Mouse (Mus musculus): ENCODE data around the gene Mtif3. TPM values are rescaled to one million over a fixed set of nuclear protein-coding genes. Genes with fewer than 3 reads are reported as not detected.
"Not testable (repeated sequence)": the region's sequence is repeated elsewhere in the genome, so short reads cannot be mapped to it uniquely, and the experiment has no call there.

Gene Mtif3
- total RNA-seq, 1 experiment = 17.9 TPM

DNA sequence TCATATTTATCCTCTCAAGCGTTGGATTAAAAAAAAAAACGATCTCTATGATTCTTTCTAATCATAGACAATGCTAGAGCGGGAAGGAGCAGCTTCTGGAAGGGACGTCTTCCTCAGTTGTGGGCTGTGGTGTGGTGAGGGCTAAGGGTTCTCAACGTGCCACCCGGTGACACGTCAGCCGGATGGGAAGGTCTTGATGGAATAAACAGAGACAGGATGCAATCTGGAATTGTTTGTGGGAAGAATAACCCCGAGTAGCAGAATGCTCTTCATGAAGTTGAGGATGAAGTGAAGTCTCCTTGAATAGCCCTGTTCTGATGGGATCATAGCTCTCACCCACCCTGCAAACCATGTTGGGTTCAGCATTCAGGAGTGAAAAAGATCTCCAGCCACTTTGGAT is 16.9 kb downstream of the Mtif3 start:
- Histone ChIP-seq H3K27ac (ENCODE audit: insufficient read depth, low read depth, low read length, poor library complexity, severe bottlenecking) (no peak overlapping the region), H3K9ac (ENCODE audit: insufficient read depth, low read depth, low read length, poor library complexity, severe bottlenecking) (no peak overlapping the region), H3K4me1 (ENCODE audit: control insufficient read depth in 2 of 2, insufficient read depth in 2 of 2, low read length in 2 of 2, poor library complexity in 1 of 2) (peaks cover 0 to 7% of the 10 kb centered on the region in 2 experiments; a peak in 2 of 4 replicates), H3K9me3 (ENCODE audit: control insufficient read depth, insufficient read depth, low read depth, low read length) (no peaks in the 10 kb centered on the region), H3K36me3 (ENCODE audit: control insufficient read depth, insufficient read depth, low read length, poor library complexity, severe bottlenecking) (peaks cover 16% of the 10 kb centered on the region), H3K4me3 (ENCODE audit: insufficient read depth in 1 of 2, low read depth in 1 of 2, low read length in 2 of 2, poor library complexity in 1 of 2, severe bottlenecking in 1 of 2) (no peak overlapping the region)
- in situ Hi-C loops (cut with MboI; ENCODE audit: low sequenced_read_pairs in 2 of 2, unreplicated experiment in 2 of 2) = no loop called here
- DNase-seq (ENCODE audit: low read depth, low spot score) = no peak
- no peak for TF ChIP-seq ZC3H11A (IDR thresholded peaks at IDR 0.05; ENCODE audit: borderline replicate concordance, low read depth, low read length)
- no peak for TF ChIP-seq CHD2 (IDR thresholded peaks at IDR 0.05; ENCODE audit: low read depth, low read length)
- TF ChIP-seq HCFC1 (IDR thresholded peaks at IDR 0.05; ENCODE audit: borderline replicate concordance, insufficient read depth, low read length) = no peak
- TF ChIP-seq MAFK (IDR thresholded peaks at IDR 0.05; ENCODE audit: insufficient read depth, low read depth, low read length) = no peak
- TF ChIP-seq ZNF384 (IDR thresholded peaks at IDR 0.05; ENCODE audit: low read depth, low read length) = no peak

DNA sequence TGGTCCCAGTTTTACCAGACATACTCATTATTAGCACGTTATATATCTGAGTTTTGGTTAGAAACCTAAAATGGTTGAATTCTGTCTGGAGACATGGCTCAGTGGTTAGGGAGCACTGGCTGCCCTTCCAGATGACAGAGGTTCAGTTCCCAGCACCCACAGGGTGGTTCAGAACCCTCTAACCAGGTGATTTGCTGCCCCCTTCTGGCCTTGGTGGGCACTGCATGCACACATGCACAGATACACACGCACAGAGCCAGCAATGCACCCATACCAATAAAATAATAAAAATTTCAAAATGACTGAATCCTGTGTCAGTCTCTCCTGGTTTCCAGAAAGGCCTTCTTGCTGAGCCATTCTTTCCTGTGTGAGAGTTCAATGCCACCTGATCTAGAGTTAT is 19.0 kb downstream of the Mtif3 start:
- TF ChIP-seq HCFC1 (IDR thresholded peaks at IDR 0.05; ENCODE audit: borderline replicate concordance, insufficient read depth, low read length) = no peak
- no peak for TF ChIP-seq MAFK (IDR thresholded peaks at IDR 0.05; ENCODE audit: insufficient read depth, low read depth, low read length)
- TF ChIP-seq ZNF384 (IDR thresholded peaks at IDR 0.05; ENCODE audit: low read depth, low read length) = no peak
- TF ChIP-seq ZC3H11A (IDR thresholded peaks at IDR 0.05; ENCODE audit: borderline replicate concordance, low read depth, low read length) = no peak
- no peak for TF ChIP-seq CHD2 (IDR thresholded peaks at IDR 0.05; ENCODE audit: low read depth, low read length)
- Histone ChIP-seq H3K9ac (ENCODE audit: insufficient read depth, low read depth, low read length, poor library complexity, severe bottlenecking) (no peak overlapping the region), H3K9me3 (ENCODE audit: control insufficient read depth, insufficient read depth, low read depth, low read length) (no peaks in the 10 kb centered on the region), H3K36me3 (ENCODE audit: control insufficient read depth, insufficient read depth, low read length, poor library complexity, severe bottlenecking) (no peaks in the 10 kb centered on the region), H3K4me3 (ENCODE audit: insufficient read depth in 1 of 2, low read depth in 1 of 2, low read length in 2 of 2, poor library complexity in 1 of 2, severe bottlenecking in 1 of 2) (no peak overlapping the region), H3K27ac (ENCODE audit: insufficient read depth, low read depth, low read length, poor library complexity, severe bottlenecking) (no peak overlapping the region), H3K4me1 (ENCODE audit: control insufficient read depth in 2 of 2, insufficient read depth in 2 of 2, low read length in 2 of 2, poor library complexity in 1 of 2) (peaks cover 0 to 3% of the 10 kb centered on the region in 2 experiments; a peak in 1 of 4 replicates)
- no peak for DNase-seq (ENCODE audit: low read depth, low spot score)
- in situ Hi-C loops (cut with MboI; ENCODE audit: low sequenced_read_pairs in 2 of 2, unreplicated experiment in 2 of 2) = no loop called here

GRCm38 (mm10) chr5:146942965-146943364 is 20.6 kb downstream of the Mtif3 start:
- Histone ChIP-seq H3K36me3 (ENCODE audit: control insufficient read depth, insufficient read depth, low read length, poor library complexity, severe bottlenecking) (no peaks in the 10 kb centered on the region), H3K4me3 (ENCODE audit: insufficient read depth in 1 of 2, low read depth in 1 of 2, low read length in 2 of 2, poor library complexity in 1 of 2, severe bottlenecking in 1 of 2) (no peak overlapping the region), H3K27ac (ENCODE audit: insufficient read depth, low read depth, low read length, poor library complexity, severe bottlenecking) (no peak overlapping the region), H3K4me1 (ENCODE audit: control insufficient read depth in 2 of 2, insufficient read depth in 2 of 2, low read length in 2 of 2, poor library complexity in 1 of 2) (peaks cover 0 to 7% of the 10 kb centered on the region in 2 experiments; a peak in 2 of 4 replicates), H3K9ac (ENCODE audit: insufficient read depth, low read depth, low read length, poor library complexity, severe bottlenecking) (no peak overlapping the region), H3K9me3 (ENCODE audit: control insufficient read depth, insufficient read depth, low read depth, low read length) (no peaks in the 10 kb centered on the region)
- no peak for DNase-seq (ENCODE audit: low read depth, low spot score)
- in situ Hi-C loops (cut with MboI; ENCODE audit: low sequenced_read_pairs in 2 of 2, unreplicated experiment in 2 of 2) = no loop called here
- TF ChIP-seq CHD2 (IDR thresholded peaks at IDR 0.05; ENCODE audit: low read depth, low read length) (no peak), HCFC1 (IDR thresholded peaks at IDR 0.05; ENCODE audit: borderline replicate concordance, insufficient read depth, low read length) (no peak), ZNF384 (IDR thresholded peaks at IDR 0.05; ENCODE audit: low read depth, low read length) (no peak), ZC3H11A (IDR thresholded peaks at IDR 0.05; ENCODE audit: borderline replicate concordance, low read depth, low read length) (no peak)

DNA sequence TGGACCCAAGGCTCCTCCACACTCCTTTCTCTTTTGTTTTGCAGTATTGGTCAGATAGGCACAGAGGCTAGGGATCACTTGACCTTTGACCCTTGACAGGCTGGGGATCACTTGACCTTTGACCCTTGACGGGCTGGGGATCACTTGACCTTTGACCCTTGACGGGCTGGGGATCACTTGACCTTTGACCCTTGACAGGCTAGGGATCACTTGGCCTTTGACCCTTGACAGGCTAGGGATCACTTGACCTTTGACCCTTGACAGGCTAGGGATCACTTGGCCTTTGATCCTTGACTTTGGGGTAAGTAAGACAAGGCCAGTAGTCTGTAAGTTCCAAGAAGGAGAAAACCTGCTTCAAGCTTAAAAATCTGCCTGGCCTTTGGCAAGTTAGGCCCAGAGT is 21.7 kb downstream of the Mtif3 start:
- H3K36me3 ChIP-seq (ENCODE audit: control insufficient read depth, insufficient read depth, low read length, poor library complexity, severe bottlenecking); H3K9me3 ChIP-seq (ENCODE audit: control insufficient read depth, insufficient read depth, low read depth, low read length); H3K9ac ChIP-seq (ENCODE audit: insufficient read depth, low read depth, low read length, poor library complexity, severe bottlenecking); H3K27ac ChIP-seq (ENCODE audit: insufficient read depth, low read depth, low read length, poor library complexity, severe bottlenecking); H3K4me1 ChIP-seq (ENCODE audit: control insufficient read depth in 2 of 2, insufficient read depth in 2 of 2, low read length in 2 of 2, poor library complexity in 1 of 2); in situ Hi-C loops (cut with MboI; ENCODE audit: low sequenced_read_pairs in 2 of 2, unreplicated experiment in 2 of 2); H3K4me3 ChIP-seq (ENCODE audit: insufficient read depth in 1 of 2, low read depth in 1 of 2, low read length in 2 of 2, poor library complexity in 1 of 2, severe bottlenecking in 1 of 2); DNase-seq (ENCODE audit: low read depth, low spot score): not testable (repeated sequence)

- DNase-seq (ENCODE audit: low read depth, low spot score) = no peak
- in situ Hi-C loops (cut with MboI; ENCODE audit: low sequenced_read_pairs in 2 of 2, unreplicated experiment in 2 of 2) = no loop called here
- H3K9ac ChIP-seq (ENCODE audit: insufficient read depth, low read depth, low read length, poor library complexity, severe bottlenecking) = no peak overlapping the region
Observed at GRCm38 (mm10) chr5:146940219-146940618, 23.4 kb downstream of the Mtif3 start.

More at GRCm38 (mm10) chr5:146940219-146940618, 23.4 kb downstream of the Mtif3 start:
- Histone ChIP-seq H3K4me3 (ENCODE audit: insufficient read depth in 1 of 2, low read depth in 1 of 2, low read length in 2 of 2, poor library complexity in 1 of 2, severe bottlenecking in 1 of 2) (no peak overlapping the region), H3K36me3 (ENCODE audit: control insufficient read depth, insufficient read depth, low read length, poor library complexity, severe bottlenecking) (no peaks in the 10 kb centered on the region), H3K27ac (ENCODE audit: insufficient read depth, low read depth, low read length, poor library complexity, severe bottlenecking) (no peak overlapping the region), H3K9me3 (ENCODE audit: control insufficient read depth, insufficient read depth, low read depth, low read length) (no peaks in the 10 kb centered on the region), H3K4me1 (ENCODE audit: control insufficient read depth in 2 of 2, insufficient read depth in 2 of 2, low read length in 2 of 2, poor library complexity in 1 of 2) (peaks cover 0 to 4% of the 10 kb centered on the region in 2 experiments; a peak in 1 of 4 replicates)
- TF ChIP-seq HCFC1 (IDR thresholded peaks at IDR 0.05; ENCODE audit: borderline replicate concordance, insufficient read depth, low read length) = no peak
- no peak for TF ChIP-seq MAFK (IDR thresholded peaks at IDR 0.05; ENCODE audit: insufficient read depth, low read depth, low read length)

All from ES-E14 (cell line).